Mouse (Mus musculus): Measurements from ENCODE around the gene Rtl5.

Gene Rtl5

DNA sequence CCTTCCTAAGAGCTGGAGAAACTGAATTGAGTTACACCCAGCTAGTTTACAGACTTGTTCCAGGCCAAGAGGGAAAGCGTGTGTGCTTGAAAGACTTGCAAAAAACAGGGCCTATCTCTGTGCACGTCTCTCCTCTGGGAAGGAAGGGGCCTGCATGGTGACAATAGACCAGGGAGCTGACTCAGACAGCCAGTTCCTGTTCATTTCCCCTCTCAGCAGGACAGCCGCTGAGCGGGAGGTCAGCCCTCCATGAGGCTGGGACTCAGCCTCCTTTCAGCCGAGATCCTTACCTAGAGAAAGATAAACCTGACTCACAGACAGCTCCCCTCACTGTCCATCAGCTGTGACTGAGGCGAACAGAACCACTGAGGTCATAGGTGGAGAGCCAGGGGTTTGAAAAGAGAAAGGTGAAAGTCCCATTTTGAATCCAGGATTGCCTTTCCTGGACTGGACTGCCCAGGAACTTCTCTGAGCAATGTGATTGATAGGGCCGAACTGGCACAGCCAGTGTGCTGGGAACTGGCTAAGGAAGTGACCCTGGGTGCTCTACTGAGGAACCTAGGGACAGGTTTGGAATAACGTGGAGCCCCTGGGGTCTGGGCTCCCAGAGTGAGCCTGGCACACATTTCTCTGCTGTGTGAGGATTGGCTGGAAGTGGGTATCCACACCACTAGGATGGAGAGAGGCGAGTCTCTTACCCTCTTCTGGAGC, 53.7 kb downstream of the Rtl5 start:
- Histone ChIP-seq H3K36me3 (ENCODE audit: insufficient read depth, low read length) (no peaks in the 10 kb centered on the region), H3K4me1 (replicated peaks; ENCODE audit: low read depth, low read length) (peaks cover 19% of the 10 kb centered on the region), H3K9me3 (ENCODE audit: low read length) (0 out of 2 replicates have a peak, but pooled peaks cover 4% of the 10 kb centered on the region), H3K4me3 (replicated peaks; ENCODE audit: low read length) (no peak overlapping the region), H3K27me3 (ENCODE audit: insufficient read depth, low read length) (no peaks in the 10 kb centered on the region)
- TF ChIP-seq CTCF (conservative IDR thresholded peaks at IDR 0.05; ENCODE audit: low read length), result no peak
- no peak for TF ChIP-seq NANOG (IDR thresholded peaks at IDR 0.05; ENCODE audit: borderline replicate concordance, low read length)
- no peak for TF ChIP-seq POU5F1 (IDR thresholded peaks at IDR 0.05; ENCODE audit: borderline replicate concordance, low read length)
